Mouse (Mus musculus) subcutaneous adipose tissue, adult 2 months (tissue): ENCODE results near the gene Vmn1r173. TPM values are rescaled to one million over a fixed set of nuclear protein-coding genes. Genes with fewer than 3 reads are reported as not detected.

Source experiments
- polyA plus RNA-seq: library from polyadenylated mRNA; depleted of rRNA; stranded (reverse); fragments of >200 nt; gene quantifications from 2 replicates; pipeline ENCODE4 v1.2.3, GENCODE M21; 2012; ENCODE audit warnings: low replicate concordance; rRNA removed

The Vmn1r173 gene
- not detected in 2 replicates for polyA plus RNA-seq

DNA sequence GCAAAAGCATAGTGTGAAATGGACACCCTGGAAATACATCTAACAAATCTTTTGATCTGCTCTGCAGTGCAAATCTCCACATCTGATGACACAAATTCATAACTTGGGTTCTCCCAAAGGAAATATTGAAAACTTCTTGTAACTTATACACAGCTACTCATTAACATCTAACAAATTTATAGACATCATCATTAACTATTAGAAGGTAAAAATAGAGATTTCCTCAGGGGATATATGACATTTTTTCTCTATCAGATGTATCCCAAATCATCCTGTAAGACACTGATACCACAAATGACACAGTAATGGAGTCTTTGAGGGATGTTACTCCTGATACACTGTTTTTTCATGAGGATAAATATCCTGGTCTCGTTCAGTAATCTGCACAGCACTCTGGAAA lies at the start of gene Vmn1r173:
Gene Vmn1r173, plus strand, starts transcription at position 301 of the 400 bp plus-strand sequence.

DNA sequence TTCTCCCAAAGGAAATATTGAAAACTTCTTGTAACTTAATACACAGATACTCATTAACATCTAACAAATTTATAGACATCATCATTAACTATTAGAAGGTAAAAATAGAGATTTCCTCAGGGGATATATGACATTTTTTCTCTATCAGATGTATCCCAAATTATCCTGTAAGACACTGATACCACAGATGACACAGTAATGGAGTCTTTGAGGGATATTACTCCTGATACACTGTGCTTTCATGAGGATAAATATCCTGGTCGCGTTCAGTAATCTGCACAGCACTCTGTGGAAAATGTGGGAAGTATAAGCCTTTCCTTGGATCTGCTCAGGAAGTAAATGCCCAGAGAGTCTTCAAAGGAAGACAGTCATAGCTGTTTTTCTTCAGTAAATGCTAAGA lies 42.5 kb upstream of the Vmn1r173 start, which contains the start of gene Vmn1r172:
Gene Vmn1r172, plus strand, starts transcription at position 301 of the 400 bp plus-strand sequence.

DNA sequence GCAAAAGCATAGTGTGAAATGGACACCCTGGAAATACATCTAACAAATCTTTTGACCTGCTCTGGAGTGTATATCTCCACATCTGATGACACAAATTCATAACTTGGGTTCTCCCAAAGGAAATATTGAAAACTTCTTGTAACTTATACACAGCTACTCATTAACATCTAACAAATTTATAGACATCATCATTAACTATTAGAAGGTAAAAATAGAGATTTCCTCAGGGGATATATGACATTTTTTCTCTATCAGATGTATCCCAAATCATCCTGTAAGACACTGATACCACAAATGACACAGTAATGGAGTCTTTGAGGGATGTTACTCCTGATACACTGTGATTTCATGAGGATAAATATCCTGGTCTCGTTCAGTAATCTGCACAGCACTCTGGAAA lies 51.5 kb downstream of the Vmn1r173 start, which contains the start of gene Vmn1r174:
Gene Vmn1r174, plus strand, starts transcription at position 301 of the 400 bp plus-strand sequence.

Other genes starting within 250 kb of the Vmn1r173 start
- not detected in 2 replicates for gene Vmn1r167, start 193.5 kb upstream of the Vmn1r173 start, polyA plus RNA-seq
- not detected in 2 replicates for gene Vmn1r168, start 161.0 kb upstream of the Vmn1r173 start, polyA plus RNA-seq
- gene Vmn1r169, start 125.2 kb upstream of the Vmn1r173 start, polyA plus RNA-seq, result not detected in 2 replicates
- gene Vmn1r170, start 94.5 kb upstream of the Vmn1r173 start, polyA plus RNA-seq, result not detected in 2 replicates
- not detected in 2 replicates for gene Vmn1r171, start 70.0 kb upstream of the Vmn1r173 start, polyA plus RNA-seq
- not detected in 2 replicates for gene Vmn1r172, start 42.4 kb upstream of the Vmn1r173 start, polyA plus RNA-seq
- not detected in 2 replicates for gene Vmn1r174, start 51.6 kb downstream of the Vmn1r173 start, polyA plus RNA-seq
- gene Vmn1r175, start 109.9 kb downstream of the Vmn1r173 start, polyA plus RNA-seq, result not detected in 2 replicates
- gene Vmn1r176, start 136.7 kb downstream of the Vmn1r173 start, polyA plus RNA-seq, result not detected in 2 replicates
- not detected in 2 replicates for gene Vmn1r177, start 165.7 kb downstream of the Vmn1r173 start, polyA plus RNA-seq
- gene Vmn1r178, start 191.3 kb downstream of the Vmn1r173 start, polyA plus RNA-seq, result not detected in 2 replicates
- not detected in 2 replicates for gene Vmn1r179, start 226.3 kb downstream of the Vmn1r173 start, polyA plus RNA-seq
- gene Vmn1r180, start 249.9 kb downstream of the Vmn1r173 start, polyA plus RNA-seq, result not detected in 2 replicates